ENCODE assay signal across 27 mouse cellular contexts in the genomic region with DNA sequence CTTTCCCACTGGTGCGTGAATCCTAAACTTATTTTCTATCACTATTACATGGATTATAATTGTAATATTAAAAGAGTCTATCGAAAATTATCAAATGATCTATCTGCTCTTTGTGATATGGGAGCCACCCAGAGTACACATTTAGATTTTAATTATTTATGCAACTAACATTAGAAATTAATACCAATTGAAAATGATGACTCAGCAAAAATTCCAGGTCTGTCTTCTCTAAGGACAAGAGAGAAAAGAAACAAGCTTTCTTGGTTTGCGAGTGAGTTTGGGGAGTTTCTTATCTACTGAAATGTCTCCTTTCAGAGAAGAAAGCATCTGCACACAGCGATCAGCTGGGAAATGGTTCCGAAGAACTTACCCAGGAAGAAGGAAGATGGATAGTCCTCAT.
"Had no signal": no experiment of that assay in that cellular context is flagged by ENCODE, and none has a peak within 500 bp of the region (broad histone marks: within the 10 kb centered on the region; RNA-seq: fewer than 3 reads in every experiment).

No protein-coding gene starts in this region.

- H3K27me3 ChIP-seq: embryonic facial prominence, embryonic 12.5 days; embryonic facial prominence, embryonic 13.5 days; embryonic facial prominence, embryonic 15.5 days; forebrain, embryonic 12.5 days; forebrain, embryonic 13.5 days; forebrain, embryonic 15.5 days had no signal

- H3K9me3 ChIP-seq: embryonic facial prominence, embryonic 10.5 days; embryonic facial prominence, embryonic 12.5 days; embryonic facial prominence, embryonic 13.5 days; embryonic facial prominence, embryonic 15.5 days; forebrain, embryonic 10.5 days; forebrain, embryonic 12.5 days; forebrain, embryonic 13.5 days; forebrain, embryonic 15.5 days had no signal

- H3K4me3 ChIP-seq: embryonic facial prominence, embryonic 10.5 days; embryonic facial prominence, embryonic 12.5 days; embryonic facial prominence, embryonic 13.5 days; embryonic facial prominence, embryonic 15.5 days; erythroblast, embryonic 14.5 days; forebrain, embryonic 10.5 days; forebrain, embryonic 12.5 days; forebrain, embryonic 13.5 days; forebrain, embryonic 15.5 days; gastrocnemius, adult 2 months; heart, adult 2 months had no signal

- H3K4me2 ChIP-seq: embryonic facial prominence, embryonic 12.5 days; embryonic facial prominence, embryonic 13.5 days; embryonic facial prominence, embryonic 15.5 days; forebrain, embryonic 12.5 days; forebrain, embryonic 13.5 days; forebrain, embryonic 15.5 days had no signal

- H3K4me1 ChIP-seq: embryonic facial prominence, embryonic 10.5 days; embryonic facial prominence, embryonic 12.5 days; embryonic facial prominence, embryonic 13.5 days; embryonic facial prominence, embryonic 15.5 days; forebrain, embryonic 10.5 days; forebrain, embryonic 12.5 days; forebrain, embryonic 13.5 days; forebrain, embryonic 15.5 days had no signal

- DNase-seq: cerebellum, adult 9-10 months; cerebellum, adult 9-11 months; cerebellum, postnatal 10 days; cerebellum, postnatal 14 days; cerebellum, postnatal 25 days; cerebellum, postnatal 36 days; embryo, embryonic 11 days; forebrain, postnatal 0 days; gastrocnemius, adult 2 months; gastrocnemius, postnatal 10 days; gastrocnemius, postnatal 14 days; gastrocnemius, postnatal 25 days; gastrocnemius, postnatal 36 days; heart, adult 11 months; heart, adult 18-20 months; heart, adult 2 months had no signal

- H3K27ac ChIP-seq: embryonic facial prominence, embryonic 10.5 days; embryonic facial prominence, embryonic 12.5 days; embryonic facial prominence, embryonic 13.5 days; embryonic facial prominence, embryonic 15.5 days; forebrain, embryonic 10.5 days; forebrain, embryonic 12.5 days; forebrain, embryonic 13.5 days; forebrain, embryonic 15.5 days; gastrocnemius, adult 2 months; heart, adult 2 months had no signal

- H3K9ac ChIP-seq: embryonic facial prominence, embryonic 12.5 days; embryonic facial prominence, embryonic 13.5 days; embryonic facial prominence, embryonic 15.5 days; forebrain, embryonic 12.5 days; forebrain, embryonic 13.5 days; forebrain, embryonic 15.5 days; forebrain, postnatal 0 days had no signal

- ATAC-seq: forebrain, embryonic 13.5 days; forebrain, embryonic 14.5 days; forebrain, embryonic 15.5 days; forebrain, embryonic 16.5 days; forebrain, postnatal 0 days had no signal

- H3K36me3 ChIP-seq: embryonic facial prominence, embryonic 10.5 days; embryonic facial prominence, embryonic 12.5 days; embryonic facial prominence, embryonic 13.5 days; embryonic facial prominence, embryonic 15.5 days; forebrain, embryonic 10.5 days; forebrain, embryonic 12.5 days; forebrain, embryonic 15.5 days had no signal
